Mouse (Mus musculus): ENCODE measurements at regions not wholly inside any gene's neighbourhood (a gene's known extent, or its start where the extent isn't known, plus 50 kb on each side); places are given as distances from the start of the nearest gene placed in this dataset.

GRCm38 (mm10) chr15:31752632-31753031, 151.0 kb downstream of the Fam173b start:
- DNase-seq (ENCODE audit: extremely low read depth, low read depth, low spot score): no peak
- no peak overlapping the region for H3K9ac ChIP-seq (ENCODE audit: low read depth, low read length)
- no peaks in the 10 kb centered on the region for H3K4me1 ChIP-seq (ENCODE audit: control insufficient read depth, insufficient read depth, low read length)
- TF ChIP-seq CTCF (IDR thresholded peaks at IDR 0.05; ENCODE audit: low read depth, low read length): no peak
- no peak for TF ChIP-seq POLR2A (IDR thresholded peaks at IDR 0.05; ENCODE audit: extremely low read depth, insufficient read depth, low read length)
- no peaks in the 10 kb centered on the region for H3K27me3 ChIP-seq (ENCODE audit: control insufficient read depth, insufficient read depth, low read length)
- H3K4me3 ChIP-seq (ENCODE audit: insufficient read depth, low read depth, low read length): no peak overlapping the region
- no peak overlapping the region for H3K27ac ChIP-seq (replicated peaks; ENCODE audit: insufficient read depth, low read depth, low read length)
- no peaks in the 10 kb centered on the region for H3K79me2 ChIP-seq (ENCODE audit: control insufficient read depth, insufficient read depth, low read length)
- H3K36me3 ChIP-seq (ENCODE audit: control insufficient read depth, insufficient read depth, low read length): no peaks in the 10 kb centered on the region
- WGBS: 81% methylated on average over 2 of the region's 2 CpGs

GRCm38 (mm10) chr15:31753578-31754281, 152.1 kb downstream of the Fam173b start:
- H3K27ac ChIP-seq (replicated peaks; ENCODE audit: insufficient read depth, low read depth, low read length): no peak overlapping the region
- 50% methylated on average over 14 of the region's 14 CpGs for WGBS
- DNase-seq (ENCODE audit: extremely low read depth, low read depth, low spot score): no peak
- H3K27me3 ChIP-seq (ENCODE audit: control insufficient read depth, insufficient read depth, low read length): no peaks in the 10 kb centered on the region
- no peaks in the 10 kb centered on the region for H3K4me1 ChIP-seq (ENCODE audit: control insufficient read depth, insufficient read depth, low read length)
- H3K9ac ChIP-seq (ENCODE audit: low read depth, low read length): no peak overlapping the region
- TF ChIP-seq POLR2A (IDR thresholded peaks at IDR 0.05; ENCODE audit: extremely low read depth, insufficient read depth, low read length) (no peak), CTCF (IDR thresholded peaks at IDR 0.05; ENCODE audit: low read depth, low read length) (no peak)
- no peaks in the 10 kb centered on the region for H3K79me2 ChIP-seq (ENCODE audit: control insufficient read depth, insufficient read depth, low read length)
- H3K4me3 ChIP-seq (ENCODE audit: insufficient read depth, low read depth, low read length): no peak overlapping the region
- no peaks in the 10 kb centered on the region for H3K36me3 ChIP-seq (ENCODE audit: control insufficient read depth, insufficient read depth, low read length)

- 80% methylated on average over 12 of the region's 12 CpGs for WGBS
Observed at GRCm38 (mm10) chr15:31768959-31769844, 167.6 kb downstream of the Fam173b start.

GRCm38 (mm10) chr15:31783081-31783480, 181.4 kb downstream of the Fam173b start:
- 74% methylated on average over 2 of the region's 2 CpGs for WGBS
- H3K27me3 ChIP-seq (ENCODE audit: control insufficient read depth, insufficient read depth, low read length): no peaks in the 10 kb centered on the region
- no peak for DNase-seq (ENCODE audit: extremely low read depth, low read depth, low spot score)
- H3K4me1 ChIP-seq (ENCODE audit: control insufficient read depth, insufficient read depth, low read length): no peaks in the 10 kb centered on the region
- no peak overlapping the region for H3K9ac ChIP-seq (ENCODE audit: low read depth, low read length)
- no peak overlapping the region for H3K27ac ChIP-seq (replicated peaks; ENCODE audit: insufficient read depth, low read depth, low read length)
- H3K79me2 ChIP-seq (ENCODE audit: control insufficient read depth, insufficient read depth, low read length): no peaks in the 10 kb centered on the region
- no peak for TF ChIP-seq CTCF (IDR thresholded peaks at IDR 0.05; ENCODE audit: low read depth, low read length)
- no peak for TF ChIP-seq POLR2A (IDR thresholded peaks at IDR 0.05; ENCODE audit: extremely low read depth, insufficient read depth, low read length)
- no peaks in the 10 kb centered on the region for H3K36me3 ChIP-seq (ENCODE audit: control insufficient read depth, insufficient read depth, low read length)
- H3K4me3 ChIP-seq (ENCODE audit: insufficient read depth, low read depth, low read length): no peak overlapping the region

More at GRCm38 (mm10) chr15:31768959-31769844, 167.6 kb downstream of the Fam173b start:
- Histone ChIP-seq H3K79me2 (ENCODE audit: control insufficient read depth, insufficient read depth, low read length) (no peaks in the 10 kb centered on the region), H3K27ac (replicated peaks; ENCODE audit: insufficient read depth, low read depth, low read length) (no peak overlapping the region), H3K36me3 (ENCODE audit: control insufficient read depth, insufficient read depth, low read length) (no peaks in the 10 kb centered on the region), H3K27me3 (ENCODE audit: control insufficient read depth, insufficient read depth, low read length) (no peaks in the 10 kb centered on the region), H3K4me1 (ENCODE audit: control insufficient read depth, insufficient read depth, low read length) (no peaks in the 10 kb centered on the region), H3K9ac (ENCODE audit: low read depth, low read length) (no peak overlapping the region), H3K4me3 (ENCODE audit: insufficient read depth, low read depth, low read length) (no peak overlapping the region)
- no peak for TF ChIP-seq POLR2A (IDR thresholded peaks at IDR 0.05; ENCODE audit: extremely low read depth, insufficient read depth, low read length)
- no peak for TF ChIP-seq CTCF (IDR thresholded peaks at IDR 0.05; ENCODE audit: low read depth, low read length)
- DNase-seq (ENCODE audit: extremely low read depth, low read depth, low spot score): no peak

- no peaks in the 10 kb centered on the region for H3K27me3 ChIP-seq (ENCODE audit: control insufficient read depth, insufficient read depth, low read length)
- H3K79me2 ChIP-seq (ENCODE audit: control insufficient read depth, insufficient read depth, low read length): no peaks in the 10 kb centered on the region
- no peaks in the 10 kb centered on the region for H3K36me3 ChIP-seq (ENCODE audit: control insufficient read depth, insufficient read depth, low read length)
- H3K27ac ChIP-seq (replicated peaks; ENCODE audit: insufficient read depth, low read depth, low read length): no peak overlapping the region
- no peak overlapping the region for H3K9ac ChIP-seq (ENCODE audit: low read depth, low read length)
- DNase-seq (ENCODE audit: extremely low read depth, low read depth, low spot score): peak; percentile 43
- TF ChIP-seq CTCF (IDR thresholded peaks at IDR 0.05; ENCODE audit: low read depth, low read length) (peak; percentile 68), POLR2A (IDR thresholded peaks at IDR 0.05; ENCODE audit: extremely low read depth, insufficient read depth, low read length) (no peak)
- H3K4me3 ChIP-seq (ENCODE audit: insufficient read depth, low read depth, low read length): no peak overlapping the region
- 79% methylated on average over 3 of the region's 3 CpGs for WGBS
- H3K4me1 ChIP-seq (ENCODE audit: control insufficient read depth, insufficient read depth, low read length): no peaks in the 10 kb centered on the region
Observed at GRCm38 (mm10) chr15:31785022-31785421, 183.4 kb downstream of the Fam173b start.

All from liver, adult 2 months (tissue).